Comparison of ENCODE assay signal across 8 mouse cellular contexts in genomic region chr8:11414304-11414703, GRCm38 (mm10).
DNase-seq lines count a peak whose midpoint lies in the region; ATAC-seq and TF ChIP-seq lines count a peak whose summit lies in the region.

No protein-coding gene starts in this region.

- peak; percentile 90 for DNase-seq in brain, adult 2 months (ENCODE audit: low read depth, low spot score)
- DNase-seq in forebrain, embryonic 11.5 days (ENCODE audit: low spot score): no peak
- DNase-seq in hindbrain, postnatal 0 days (ENCODE audit: low spot score): peak; percentile 61
- DNase-seq in urinary bladder, postnatal 36 days (ENCODE audit: low spot score in 2 of 2): no peak
- DNase-seq in c-Kit-positive CD71-positive TER-119-positive erythroid progenitor cells, embryonic 14.5 days (ENCODE audit: low spot score): no peak
- DNase-seq in kidney, adult 11 months: no peak
- no peak for DNase-seq in kidney, postnatal 25 days

- WGBS in forebrain, embryonic 11.5 days: 37% methylated on average over 8 of the region's 8 CpGs
- 23% methylated on average over 8 of the region's 8 CpGs for WGBS in hindbrain, postnatal 0 days
- WGBS in midbrain, embryonic 15.5 days: 12% methylated on average over 8 of the region's 8 CpGs

- no peaks in the 10 kb centered on the region for H3K36me3 ChIP-seq in forebrain, embryonic 11.5 days (ENCODE audit: control insufficient read depth, insufficient read depth, low read length)
- H3K36me3 ChIP-seq in hindbrain, postnatal 0 days (ENCODE audit: insufficient read depth, low read length): no peaks in the 10 kb centered on the region
- H3K36me3 ChIP-seq in midbrain, embryonic 15.5 days (replicated peaks): no peaks in the 10 kb centered on the region

- 0 out of 2 replicates have a peak, but pooled peaks have one; percentile 27 for ATAC-seq in forebrain, embryonic 11.5 days (replicated peaks; ENCODE audit: low FRiP score)
- peak; percentile 56 for ATAC-seq in hindbrain, postnatal 0 days
- peak; percentile 75 for ATAC-seq in midbrain, embryonic 15.5 days (replicated peaks)

- TF ChIP-seq CTCF in hindbrain, postnatal 0 days (IDR thresholded peaks at IDR 0.05; ENCODE audit: low read depth): no peak

- no peaks in the 10 kb centered on the region for H3K27me3 ChIP-seq in forebrain, embryonic 11.5 days (ENCODE audit: control insufficient read depth, insufficient read depth, low read length)
- no peaks in the 10 kb centered on the region for H3K27me3 ChIP-seq in hindbrain, postnatal 0 days (ENCODE audit: insufficient read depth, low read length)
- no peaks in the 10 kb centered on the region for H3K27me3 ChIP-seq in midbrain, embryonic 15.5 days (replicated peaks)

- H3K9me3 ChIP-seq in forebrain, embryonic 11.5 days (ENCODE audit: control insufficient read depth, low read length): no peaks in the 10 kb centered on the region
- H3K9me3 ChIP-seq in hindbrain, postnatal 0 days (ENCODE audit: low read length): no peaks in the 10 kb centered on the region
- no peaks in the 10 kb centered on the region for H3K9me3 ChIP-seq in midbrain, embryonic 15.5 days

- peak overlapping the region; percentile 21; the same call in 1 of the 2 replicates for H3K9ac ChIP-seq in forebrain, embryonic 11.5 days (ENCODE audit: low read length)
- H3K9ac ChIP-seq in hindbrain, postnatal 0 days (replicated peaks; ENCODE audit: low read length): no peak overlapping the region
- H3K9ac ChIP-seq in midbrain, embryonic 15.5 days: no peak overlapping the region

- no peak overlapping the region for H3K27ac ChIP-seq in forebrain, embryonic 11.5 days (ENCODE audit: low read depth, low read length)
- H3K27ac ChIP-seq in hindbrain, postnatal 0 days: peak overlapping the region; percentile 38; the same call in 1 of the 2 replicates
- H3K27ac ChIP-seq in midbrain, embryonic 15.5 days: peak overlapping the region; percentile 43

- no peak overlapping the region for H3K4me3 ChIP-seq in forebrain, embryonic 11.5 days (ENCODE audit: low read depth, low read length)
- H3K4me3 ChIP-seq in hindbrain, postnatal 0 days (ENCODE audit: low read length): no peak overlapping the region
- no peak overlapping the region for H3K4me3 ChIP-seq in midbrain, embryonic 15.5 days

- H3K4me2 ChIP-seq in forebrain, embryonic 11.5 days (ENCODE audit: low read depth, low read length, severe bottlenecking): no peak overlapping the region
- no peak overlapping the region for H3K4me2 ChIP-seq in hindbrain, postnatal 0 days (ENCODE audit: low read depth, low read length)
- H3K4me2 ChIP-seq in midbrain, embryonic 15.5 days: no peak overlapping the region

- H3K4me1 ChIP-seq in forebrain, embryonic 11.5 days (replicated peaks; ENCODE audit: control insufficient read depth, insufficient read depth, low read length): peaks cover 13% of the 10 kb centered on the region; the same call in 1 of the 2 replicates
- peaks cover 10% of the 10 kb centered on the region for H3K4me1 ChIP-seq in hindbrain, postnatal 0 days (ENCODE audit: insufficient read depth, low read length)
- H3K4me1 ChIP-seq in midbrain, embryonic 15.5 days: peaks cover 19% of the 10 kb centered on the region

Comparison
In these comparisons a context has a peak if more than half of its experiments do, and no peak if none do; other contexts are left out.
1. DNase-seq: peak in brain, adult 2 months (single experiment) and hindbrain, postnatal 0 days (single experiment); none in forebrain, embryonic 11.5 days (single experiment), urinary bladder, postnatal 36 days (0 of 2), c-Kit-positive CD71-positive TER-119-positive erythroid progenitor cells, embryonic 14.5 days (single experiment), kidney, adult 11 months (single experiment) and kidney, postnatal 25 days (0 of 2).
2. Peak in every context shown above with its lines, with median percentiles within 50 percentile points of each other: ATAC-seq.